Mouse (Mus musculus): ENCODE measurements around the gene Cpeb4. TPM values are rescaled to one million over a fixed set of nuclear protein-coding genes. Genes with fewer than 3 reads are reported as not detected.

The Cpeb4 gene
- total and polyA plus RNA-seq, 3 experiments, result 13.8 to 23.9 (median 20.1) TPM

- H3K4me1 ChIP-seq (ENCODE audit: control insufficient read depth in 1 of 2, insufficient read depth in 2 of 2), result peaks cover 15 to 45% of the 10 kb centered on the region in 2 experiments
- H3K9me3 ChIP-seq (replicated peaks; ENCODE audit: low read length), result no peaks in the 10 kb centered on the region
- H3K27ac ChIP-seq (ENCODE audit: insufficient read depth, low read depth), result no peak overlapping the region
- H3K4me2 ChIP-seq (ENCODE audit: insufficient read depth, low read depth, poor library complexity, severe bottlenecking), result no peak overlapping the region
- no peak for DNase-seq (ENCODE audit: extremely low read depth)
- H3K36me3 ChIP-seq (replicated peaks in 1 of 2; ENCODE audit: control insufficient read depth in 1 of 2, insufficient read depth in 1 of 2, low read length in 1 of 2), result no peaks in the 10 kb centered on the region
- dilution Hi-C loops (cut with MboI; ENCODE audit: extremely low pct_ligation_motif_present, extremely low pct_unique_long_range_greater_than_20kb, low sequenced_read_pairs) (no loop called here), in situ Hi-C loops (cut with MboI; ENCODE audit: low pct_ligation_motif_present, low pct_unique_long_range_greater_than_20kb, low sequenced_read_pairs) (no loop called here)
- no peaks in the 10 kb centered on the region for H3K27me3 ChIP-seq (replicated peaks)
- TF ChIP-seq EP300 (IDR thresholded peaks at IDR 0.05; ENCODE audit: low read length) (no peak), JUND (conservative IDR thresholded peaks at IDR 0.05; ENCODE audit: low read depth, low read length) (peak; percentile 37; the same call in 1 of the 2 replicates), IRF4 (IDR thresholded peaks at IDR 0.05; ENCODE audit: low read depth, low read length) (peak; percentile 37; the same call in 1 of the 2 replicates), MEF2A (IDR thresholded peaks at IDR 0.05; ENCODE audit: borderline replicate concordance, low read depth, low read length) (no peak), USF1 (IDR thresholded peaks at IDR 0.05; ENCODE audit: low read depth, low read length) (no peak)
- H3K4me3 ChIP-seq (replicated peaks in 1 of 3; ENCODE audit: low read depth in 2 of 3, low read length in 2 of 3, poor library complexity in 1 of 3), result no peak overlapping the region
- no peaks in the 10 kb centered on the region for H3K79me2 ChIP-seq (replicated peaks; ENCODE audit: control insufficient read depth, extremely low read depth, insufficient read depth, poor library complexity, severe bottlenecking)
- H3K9ac ChIP-seq (ENCODE audit: insufficient read depth, low read depth), result no peak overlapping the region
Observed at GRCm38 (mm10) chr11:31828771-31829072, 43.3 kb upstream of the Cpeb4 start.

DNA sequence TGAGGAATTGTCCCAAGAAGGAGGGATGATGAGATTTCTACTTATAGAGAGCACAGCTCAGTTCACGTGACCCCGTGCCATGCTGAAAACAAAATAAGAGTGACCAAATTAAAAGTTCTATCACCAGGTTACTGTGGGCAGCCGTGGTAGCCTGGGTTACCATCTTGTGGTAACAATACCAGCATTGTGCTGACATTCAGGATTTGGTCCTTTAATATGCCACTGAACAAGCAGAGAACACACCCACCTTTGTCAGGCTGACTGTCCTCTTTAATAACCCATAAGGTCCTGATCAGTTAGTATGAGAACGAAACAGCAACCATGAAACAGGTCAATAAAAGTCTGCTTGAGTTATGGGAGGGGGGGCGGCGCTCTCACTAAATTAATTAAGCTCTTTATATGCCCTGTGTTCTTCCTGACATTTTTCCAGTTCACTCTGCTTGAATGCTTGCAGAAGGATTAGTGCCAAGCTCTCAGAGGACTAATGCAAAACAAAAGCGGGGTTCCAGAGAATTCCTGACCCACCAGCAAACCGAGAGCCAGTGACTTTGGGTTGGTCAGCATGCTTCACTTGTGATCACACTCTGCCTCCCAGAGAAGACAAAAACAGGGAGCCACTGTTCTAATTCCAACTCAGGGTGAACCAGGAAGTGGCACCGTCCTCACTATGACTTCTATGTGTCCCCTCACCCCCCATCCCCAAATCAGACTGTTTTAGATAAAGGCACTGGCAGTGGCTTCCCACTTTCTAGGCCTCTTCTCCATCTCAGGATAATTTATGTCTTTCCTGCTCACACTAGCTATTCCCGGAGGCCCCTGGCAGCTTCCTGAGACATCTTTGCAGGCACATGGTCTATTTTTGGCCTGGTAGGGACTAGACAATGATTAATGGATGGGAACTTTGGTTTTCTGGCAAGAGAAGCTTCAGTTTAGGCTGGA is 41.5 kb upstream of the Cpeb4 start:
- no peak overlapping the region for H3K4me2 ChIP-seq (ENCODE audit: insufficient read depth, low read depth, poor library complexity, severe bottlenecking)
- no peak overlapping the region for H3K4me3 ChIP-seq (replicated peaks in 1 of 3; ENCODE audit: low read depth in 2 of 3, low read length in 2 of 3, poor library complexity in 1 of 3)
- TF ChIP-seq PAX5 (IDR thresholded peaks at IDR 0.05; ENCODE audit: low read length), result no peak
- no peak for TF ChIP-seq MAFK (IDR thresholded peaks at IDR 0.05; ENCODE audit: insufficient replicate concordance, low read length)
- no peak for TF ChIP-seq UBTF (IDR thresholded peaks at IDR 0.05; ENCODE audit: low read depth, low read length)
- no peak for TF ChIP-seq CHD1 (IDR thresholded peaks at IDR 0.05; ENCODE audit: low read depth, low read length)
- TF ChIP-seq ELF1 (IDR thresholded peaks at IDR 0.05; ENCODE audit: low read depth, low read length), result no peak
- no peak for TF ChIP-seq NRF1 (IDR thresholded peaks at IDR 0.05; ENCODE audit: low read depth, low read length)
- H3K79me2 ChIP-seq (replicated peaks; ENCODE audit: control insufficient read depth, extremely low read depth, insufficient read depth, poor library complexity, severe bottlenecking), result no peaks in the 10 kb centered on the region
- no peaks in the 10 kb centered on the region for H3K9me3 ChIP-seq (replicated peaks; ENCODE audit: low read length)
- no peak for DNase-seq (ENCODE audit: extremely low read depth)
- no peak overlapping the region for H3K9ac ChIP-seq (ENCODE audit: insufficient read depth, low read depth)
- H3K36me3 ChIP-seq (replicated peaks in 1 of 2; ENCODE audit: control insufficient read depth in 1 of 2, insufficient read depth in 1 of 2, low read length in 1 of 2), result no peaks in the 10 kb centered on the region
- no peak overlapping the region for H3K27ac ChIP-seq (ENCODE audit: insufficient read depth, low read depth)
- H3K27me3 ChIP-seq (replicated peaks), result no peaks in the 10 kb centered on the region
- dilution Hi-C loops (cut with MboI; ENCODE audit: extremely low pct_ligation_motif_present, extremely low pct_unique_long_range_greater_than_20kb, low sequenced_read_pairs), result no loop called here
- in situ Hi-C loops (cut with MboI; ENCODE audit: low pct_ligation_motif_present, low pct_unique_long_range_greater_than_20kb, low sequenced_read_pairs), result no loop called here
- H3K4me1 ChIP-seq (ENCODE audit: control insufficient read depth in 1 of 2, insufficient read depth in 2 of 2), result peaks cover 6 to 28% of the 10 kb centered on the region in 2 experiments; a peak in 3 of 4 replicates

GRCm38 (mm10) chr11:31831451-31831850 is 40.6 kb upstream of the Cpeb4 start:
- in situ Hi-C loops (cut with MboI; ENCODE audit: low pct_ligation_motif_present, low pct_unique_long_range_greater_than_20kb, low sequenced_read_pairs), result no loop called here
- H3K4me1 ChIP-seq (ENCODE audit: control insufficient read depth in 1 of 2, insufficient read depth in 2 of 2), result peaks cover 6 to 30% of the 10 kb centered on the region in 2 experiments; a peak in 3 of 4 replicates
- no peak overlapping the region for H3K4me2 ChIP-seq (ENCODE audit: insufficient read depth, low read depth, poor library complexity, severe bottlenecking)
- TF ChIP-seq USF2 (conservative IDR thresholded peaks at IDR 0.05; ENCODE audit: low read depth, low read length) (no peak), MEF2A (IDR thresholded peaks at IDR 0.05; ENCODE audit: borderline replicate concordance, low read depth, low read length) (no peak), IRF4 (IDR thresholded peaks at IDR 0.05; ENCODE audit: low read depth, low read length) (no peak), ZNF384 (IDR thresholded peaks at IDR 0.05; ENCODE audit: low read depth, low read length) (no peak), MYC (IDR thresholded peaks at IDR 0.05; ENCODE audit: low read depth, low read length) (no peak), BHLHE40 (IDR thresholded peaks at IDR 0.05; ENCODE audit: low read depth, low read length) (no peak), MAZ (IDR thresholded peaks at IDR 0.05; ENCODE audit: low read depth, low read length) (no peak), NELFE (IDR thresholded peaks at IDR 0.05; ENCODE audit: low read depth, low read length) (no peak)
- H3K9me3 ChIP-seq (replicated peaks; ENCODE audit: low read length), result no peaks in the 10 kb centered on the region
- H3K9ac ChIP-seq (ENCODE audit: insufficient read depth, low read depth), result no peak overlapping the region
- H3K36me3 ChIP-seq (replicated peaks in 1 of 2; ENCODE audit: control insufficient read depth in 1 of 2, insufficient read depth in 1 of 2, low read length in 1 of 2), result no peaks in the 10 kb centered on the region
- H3K4me3 ChIP-seq (replicated peaks in 1 of 3; ENCODE audit: low read depth in 2 of 3, low read length in 2 of 3, poor library complexity in 1 of 3), result no peak overlapping the region
- H3K79me2 ChIP-seq (replicated peaks; ENCODE audit: control insufficient read depth, extremely low read depth, insufficient read depth, poor library complexity, severe bottlenecking), result no peaks in the 10 kb centered on the region
- no peak overlapping the region for H3K27ac ChIP-seq (ENCODE audit: insufficient read depth, low read depth)
- no peaks in the 10 kb centered on the region for H3K27me3 ChIP-seq (replicated peaks)
- no peak for DNase-seq (ENCODE audit: extremely low read depth)
- dilution Hi-C loops (cut with MboI; ENCODE audit: extremely low pct_ligation_motif_present, extremely low pct_unique_long_range_greater_than_20kb, low sequenced_read_pairs), result no loop called here
